Mouse (Mus musculus) ovary, postnatal 14 days (tissue): ENCODE measurements at regions not wholly inside any gene's neighbourhood (a gene's known extent, or its start where the extent isn't known, plus 50 kb on each side); places are given as distances from the start of the nearest gene placed in this dataset.
"Not testable (repeated sequence)": the region's sequence is repeated elsewhere in the genome, so short reads cannot be mapped to it uniquely, and the experiment has no call there.

Experiments used
- DNase-seq: peaks from one replicate; pipeline ENCODE4 v3.0.0; 2022; ENCODE audit warnings: low spot score

DNA sequence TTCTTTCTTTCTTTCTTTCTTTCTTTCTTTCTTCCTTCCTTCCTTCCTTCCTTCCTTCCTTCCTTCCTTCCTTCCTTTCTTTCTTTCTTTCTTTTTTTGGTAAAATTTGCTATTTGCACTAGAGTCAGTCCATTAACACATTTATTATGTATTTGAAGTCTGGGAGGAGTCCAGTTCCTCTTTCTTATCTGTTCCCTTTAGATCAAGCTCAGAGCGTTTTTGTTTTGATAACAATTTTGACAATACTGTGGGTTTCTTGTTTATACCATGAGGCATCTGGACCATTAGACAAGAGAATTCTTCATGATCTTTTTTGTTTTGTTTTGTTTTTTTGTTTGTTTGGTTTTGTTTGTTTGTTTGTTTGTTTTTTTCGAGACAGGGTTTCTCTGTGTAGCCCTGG lies 52.3 kb upstream of the Cttnbp2 start:
- DNase-seq, result not testable (repeated sequence)

DNA sequence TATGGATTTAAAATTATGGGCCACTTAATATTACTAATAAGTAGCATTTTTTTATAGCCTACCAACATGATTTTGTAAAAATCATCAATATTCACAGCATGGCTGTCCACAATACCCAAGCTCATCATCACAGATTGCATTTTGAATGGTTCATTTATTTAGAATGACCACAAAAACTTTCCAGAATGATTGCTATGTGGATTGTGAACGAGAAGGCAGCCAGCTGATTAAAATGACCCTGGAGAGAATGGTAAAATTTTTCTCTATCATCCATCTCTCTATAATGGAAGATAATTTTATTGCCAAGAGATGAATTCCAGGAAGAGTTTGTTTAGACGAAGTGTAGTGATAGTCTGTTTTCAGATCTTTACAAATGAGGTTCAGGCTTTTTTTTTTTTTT lies 54.6 kb upstream of the Cttnbp2 start:
- DNase-seq, result no peak

DNA sequence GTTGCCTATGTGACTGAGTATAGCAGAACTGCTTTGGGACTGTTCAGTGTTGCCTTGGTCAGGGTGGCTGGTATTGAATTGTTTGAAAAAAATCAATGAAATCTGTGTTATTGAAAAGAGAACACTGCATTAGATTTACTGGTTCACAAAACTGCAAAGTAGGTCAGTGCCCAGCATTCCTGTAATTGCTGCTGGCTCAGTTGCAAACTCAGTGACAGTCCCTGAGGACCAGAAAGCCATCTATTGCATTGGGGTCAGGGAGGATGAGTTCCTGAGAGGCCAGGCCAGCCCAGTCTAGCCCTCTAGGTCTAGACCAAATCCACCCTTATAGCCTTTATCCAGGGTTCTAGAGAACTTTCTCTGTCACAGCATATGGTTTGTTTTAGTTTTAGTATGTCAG lies 63.9 kb upstream of the Cttnbp2 start:
- no peak for DNase-seq

DNA sequence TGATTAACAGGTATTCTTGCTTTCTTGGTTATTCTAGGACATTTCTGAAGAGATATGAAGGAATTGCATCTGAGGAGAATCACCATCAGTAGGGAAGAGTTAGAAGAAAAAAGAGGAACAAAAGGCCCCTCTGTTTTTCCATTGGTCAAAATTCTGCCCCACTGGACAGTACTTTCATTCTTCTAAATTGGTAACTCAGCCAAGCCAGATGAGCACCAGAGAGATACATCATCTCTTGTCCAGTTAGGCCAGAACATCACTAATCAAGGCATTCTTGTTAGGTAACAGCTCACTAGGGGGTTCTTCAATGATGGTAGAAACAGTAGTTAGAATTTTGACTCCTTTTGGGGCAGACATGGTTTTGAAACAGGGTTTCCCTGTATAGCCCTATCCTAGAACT lies 74.8 kb upstream of the Cttnbp2 start:
- DNase-seq, result no peak

DNA sequence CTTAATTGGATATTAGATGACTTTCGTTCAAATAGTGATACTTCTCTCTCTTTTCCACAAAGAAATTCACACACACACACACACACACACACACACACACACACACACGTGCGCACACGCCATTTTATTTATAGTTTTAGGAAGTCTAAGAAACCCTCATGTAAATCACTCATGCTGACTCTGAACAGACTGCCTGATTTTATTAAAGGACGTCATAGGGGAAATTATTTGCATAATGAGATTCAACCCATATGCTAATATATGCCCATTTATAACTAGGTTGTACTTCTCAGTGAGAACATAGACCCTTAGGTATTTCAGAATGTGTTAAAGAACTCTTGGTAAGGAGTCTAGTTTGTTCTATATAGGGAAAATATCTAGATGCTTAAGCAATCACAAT lies 82.0 kb upstream of the Cttnbp2 start:
- DNase-seq, result no peak

DNA sequence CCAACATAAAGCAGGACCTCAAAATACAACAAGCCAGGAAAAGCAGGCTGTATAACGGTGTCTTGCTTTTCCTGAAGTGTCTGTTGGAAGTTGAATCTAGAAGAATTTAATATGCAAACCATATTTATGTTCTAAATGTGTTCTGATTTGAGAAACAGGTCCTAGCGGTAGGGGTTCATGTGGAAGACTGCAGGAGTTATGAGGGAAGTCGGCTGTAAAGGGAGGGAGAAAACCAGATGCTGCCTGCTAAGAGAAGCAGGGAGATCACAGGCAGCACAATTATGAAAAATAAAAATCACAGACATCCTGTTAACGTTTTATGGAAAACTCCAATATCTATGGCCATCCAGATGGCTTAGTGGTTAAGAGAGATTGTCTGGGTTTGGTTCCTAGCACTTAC lies 85.0 kb upstream of the Cttnbp2 start:
- DNase-seq, result no peak

DNA sequence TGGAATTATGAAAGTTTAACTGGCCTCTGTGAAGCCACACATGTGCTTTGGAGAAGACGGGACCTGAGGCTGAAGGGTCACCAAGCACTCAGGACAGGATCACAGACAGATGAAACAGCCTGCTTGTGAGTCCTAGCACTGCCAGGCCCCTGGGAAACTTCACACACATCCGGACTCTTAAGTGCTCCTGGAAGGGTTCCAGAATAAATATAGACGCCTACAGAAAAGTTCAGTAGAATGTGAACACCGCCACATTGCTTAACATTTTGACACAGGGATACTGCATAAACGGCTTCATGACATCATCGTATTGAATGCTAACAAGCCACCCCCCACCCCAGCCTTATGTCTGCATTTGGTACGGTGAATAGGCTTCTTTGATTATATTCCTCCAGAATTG lies 87.3 kb upstream of the Cttnbp2 start:
- no peak for DNase-seq

DNA sequence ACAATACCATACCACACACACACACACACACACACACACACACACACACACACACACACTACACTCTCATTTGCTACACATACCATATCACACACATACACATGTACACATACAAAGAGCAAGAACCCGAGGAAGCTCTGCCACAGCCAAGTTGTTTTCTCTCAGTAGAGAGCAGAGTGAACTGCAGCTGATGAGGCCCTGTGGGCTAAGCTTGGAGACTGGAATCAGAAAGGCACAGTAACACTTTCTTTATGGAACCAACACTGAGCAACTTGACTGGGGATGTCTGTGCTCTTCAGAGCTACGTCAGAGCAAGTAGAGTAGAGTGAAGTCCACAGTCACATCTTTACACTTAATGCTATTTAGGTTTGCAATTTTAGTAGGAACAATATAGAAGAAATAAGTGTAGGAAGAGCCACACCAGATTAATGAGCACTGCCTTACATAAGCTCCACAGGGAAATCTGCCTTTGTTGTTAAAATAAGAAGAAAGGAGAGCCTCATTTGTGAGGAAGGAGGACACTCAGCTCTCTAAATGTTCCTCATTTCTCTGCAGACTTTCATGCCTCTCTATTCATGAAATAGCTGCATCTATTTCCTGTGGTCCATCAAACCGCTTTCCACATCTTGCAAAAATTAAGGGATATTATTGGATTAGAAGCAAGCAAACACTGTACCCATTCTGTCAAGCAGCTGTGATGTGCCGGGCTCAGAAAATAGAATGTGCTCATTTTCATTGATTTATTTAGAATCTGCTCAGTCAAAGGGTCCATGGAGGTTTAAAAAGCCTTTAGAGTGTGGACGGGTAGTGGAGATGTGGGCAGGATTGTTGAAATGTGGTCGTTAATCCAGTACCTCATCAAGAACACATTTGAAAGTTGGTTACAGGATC lies 107.0 kb upstream of the Cttnbp2 start:
- no peak for DNase-seq

DNA sequence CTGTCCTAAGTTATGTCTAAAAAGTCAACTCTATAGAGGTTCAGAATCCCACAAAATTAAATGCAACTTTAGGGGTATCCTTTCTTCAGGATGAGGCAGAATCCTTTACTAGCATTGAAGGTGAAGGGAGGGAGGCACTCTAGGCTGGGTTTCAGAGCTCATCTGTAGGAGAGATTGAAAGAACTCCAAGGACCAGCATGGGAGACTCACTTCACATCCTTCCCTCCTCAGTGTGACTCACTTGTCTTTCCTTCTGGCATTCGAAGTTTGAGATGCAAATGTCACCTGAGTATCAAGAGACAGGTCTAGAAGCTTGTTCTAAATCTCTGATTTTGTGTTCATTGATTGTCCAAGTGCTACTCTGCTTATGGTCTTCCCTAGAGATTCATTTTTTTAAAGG lies 113.9 kb upstream of the Cttnbp2 start:
- no peak for DNase-seq

DNA sequence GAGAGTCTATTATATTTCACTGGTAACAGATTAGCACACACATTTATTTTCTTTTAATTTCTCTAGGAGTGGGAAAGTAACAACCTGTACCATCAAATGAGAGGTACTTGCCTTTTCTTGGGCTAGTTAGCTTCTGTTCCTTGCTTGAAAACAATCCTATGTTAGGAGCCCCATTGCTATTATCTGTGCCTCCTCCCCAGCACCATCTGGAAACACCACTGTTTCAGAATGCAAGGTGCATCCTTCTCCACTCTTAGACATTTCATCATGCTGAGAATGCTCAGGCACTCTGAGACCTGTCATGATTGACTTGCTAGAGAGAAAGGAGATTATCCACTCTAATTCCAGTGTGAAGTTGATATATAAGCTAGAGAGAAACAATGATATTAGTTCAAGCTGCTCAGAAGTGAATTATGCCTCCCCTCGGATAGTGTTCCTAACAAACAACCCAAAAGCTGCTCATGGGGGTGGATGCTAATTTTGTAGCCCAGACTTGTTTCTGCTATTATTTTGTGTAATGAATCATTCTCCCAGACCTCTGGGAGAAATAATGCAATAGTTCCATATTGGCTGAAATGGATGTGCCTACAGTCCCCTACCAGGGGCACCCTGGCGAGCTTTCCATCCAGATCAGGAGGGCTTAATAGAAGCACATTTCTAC lies 119.0 kb upstream of the Cttnbp2 start:
- DNase-seq, result no peak

DNA sequence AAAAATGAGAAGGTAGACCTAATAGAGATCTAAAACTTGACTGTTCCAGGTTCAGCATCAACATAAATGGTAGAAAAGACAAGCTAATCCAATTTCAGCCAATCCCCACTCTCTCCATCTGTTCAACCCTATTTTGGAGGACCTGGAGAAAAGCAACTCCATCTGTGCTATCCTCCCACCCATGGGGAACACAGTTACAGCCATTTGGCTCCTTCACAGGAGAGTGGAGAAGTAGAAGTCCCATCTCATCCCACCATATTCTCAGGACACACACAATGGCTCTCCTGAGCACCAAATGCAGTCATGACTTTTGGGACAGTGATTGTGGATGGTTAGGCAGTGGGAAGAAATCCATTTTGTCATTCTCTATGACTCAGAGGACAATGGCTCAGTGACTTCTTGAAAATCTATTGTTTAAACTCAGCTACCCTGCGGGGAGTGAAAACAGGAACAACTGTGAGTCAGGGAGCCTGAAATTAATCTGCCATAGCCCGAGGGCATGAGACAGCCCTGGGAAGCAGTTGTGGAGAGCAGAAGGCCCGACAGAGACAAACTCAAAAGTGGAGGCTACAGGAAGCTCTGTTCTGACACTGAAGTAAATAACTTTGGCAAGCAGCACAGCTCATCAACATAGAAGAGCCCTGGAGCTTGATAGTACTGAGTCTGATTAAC lies 125.2 kb upstream of the Cttnbp2 start:
- DNase-seq, result no peak

DNA sequence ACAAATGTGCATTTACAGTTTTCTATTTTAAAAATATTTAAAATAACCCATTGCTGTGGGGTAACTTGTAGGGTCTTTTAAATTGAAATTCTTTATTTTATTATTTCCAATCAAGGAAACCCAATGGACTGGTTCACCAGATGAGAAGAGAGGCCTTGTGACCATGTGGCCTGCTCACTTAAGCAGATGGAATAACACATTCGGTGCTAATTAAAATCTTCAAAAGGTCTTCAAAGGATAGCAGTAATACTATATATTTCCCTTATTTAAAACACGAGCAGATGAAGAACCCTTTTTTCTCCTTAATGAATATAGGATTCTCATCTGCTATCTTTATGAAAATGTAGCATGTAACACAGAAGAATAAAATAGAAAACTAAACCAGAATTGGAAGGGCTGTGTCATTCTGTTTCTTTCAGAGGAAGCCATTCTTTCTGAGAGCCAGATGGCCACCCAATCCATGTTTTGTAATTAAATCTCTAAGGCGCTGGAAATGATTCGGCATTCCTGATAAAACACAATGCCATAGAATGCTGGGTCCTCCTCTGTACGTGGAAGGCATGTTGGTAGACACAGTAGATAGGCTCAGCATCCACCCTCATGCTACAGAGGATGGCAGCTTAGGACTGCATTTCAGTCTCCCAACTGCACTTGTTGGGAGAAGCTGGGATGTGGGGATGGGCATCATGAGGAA lies 134.4 kb upstream of the Cttnbp2 start:
- DNase-seq, result no peak

DNA sequence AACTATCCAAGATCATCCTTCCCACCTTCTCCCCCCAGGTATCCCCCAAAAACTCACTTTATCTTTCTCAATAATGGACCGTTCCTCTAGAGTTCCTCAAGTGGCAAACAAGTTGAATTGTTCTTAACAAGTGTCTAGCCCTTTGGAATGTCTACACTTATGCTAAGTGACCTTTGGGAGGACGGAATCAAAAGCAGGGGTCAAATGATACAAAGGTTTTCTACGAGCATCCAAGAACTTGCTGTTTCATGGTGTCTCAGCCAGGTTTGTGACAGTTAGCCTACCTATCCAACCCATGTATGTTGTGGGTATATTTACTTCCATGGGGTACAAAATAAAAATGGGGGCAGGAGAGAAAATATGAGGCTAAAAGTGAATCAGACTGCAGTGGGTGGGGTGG lies 136.7 kb upstream of the Cttnbp2 start:
- no peak for DNase-seq

DNA sequence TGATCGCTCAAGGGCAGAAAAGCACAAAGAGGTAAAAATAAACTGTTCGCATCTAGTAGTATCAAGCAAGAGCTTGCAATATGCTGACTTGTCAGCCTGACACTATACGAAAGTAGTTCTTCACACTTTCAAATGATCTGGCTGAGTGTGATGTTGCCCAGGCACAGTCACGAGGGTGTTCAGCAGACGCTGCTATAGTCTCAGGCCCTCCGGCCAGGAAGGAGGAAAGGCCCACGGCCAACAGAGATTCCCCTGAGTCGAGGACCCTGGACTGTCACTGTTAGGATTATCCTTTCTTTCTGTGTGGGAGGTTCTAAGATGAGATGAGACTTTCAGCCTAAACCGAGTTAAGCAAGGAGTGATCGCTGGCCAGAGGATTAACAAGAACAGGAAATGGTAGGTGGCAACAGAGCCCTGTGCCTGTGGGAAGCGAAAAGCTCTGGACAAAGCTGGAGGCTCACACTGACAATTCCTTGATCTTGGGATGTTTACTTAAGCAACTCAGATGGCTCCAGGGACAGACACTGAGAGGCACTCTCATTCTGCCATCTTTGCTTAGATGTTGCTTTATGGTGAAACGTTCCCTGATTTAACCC lies 137.5 kb upstream of the Cttnbp2 start:
- no peak for DNase-seq

DNA sequence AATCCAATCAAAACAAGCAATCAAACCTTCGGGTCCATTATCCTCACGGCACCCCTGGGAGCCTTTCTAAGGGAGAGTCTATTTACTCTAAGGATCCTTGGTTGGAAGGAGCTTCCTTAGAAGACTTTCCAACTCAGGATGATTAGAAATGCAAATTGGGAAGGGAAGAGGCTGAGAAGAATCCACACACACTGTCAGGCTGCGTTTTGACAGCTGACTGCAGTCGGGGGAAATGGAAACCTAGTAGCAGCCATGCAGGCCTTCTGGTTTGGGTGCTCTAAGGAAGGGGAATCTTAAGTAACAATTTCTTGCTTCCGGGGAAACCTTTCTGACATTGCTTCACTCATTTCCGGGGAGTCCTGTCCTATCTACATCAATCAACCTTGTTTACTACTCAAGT lies 139.6 kb upstream of the Cttnbp2 start:
- DNase-seq, result no peak

DNA sequence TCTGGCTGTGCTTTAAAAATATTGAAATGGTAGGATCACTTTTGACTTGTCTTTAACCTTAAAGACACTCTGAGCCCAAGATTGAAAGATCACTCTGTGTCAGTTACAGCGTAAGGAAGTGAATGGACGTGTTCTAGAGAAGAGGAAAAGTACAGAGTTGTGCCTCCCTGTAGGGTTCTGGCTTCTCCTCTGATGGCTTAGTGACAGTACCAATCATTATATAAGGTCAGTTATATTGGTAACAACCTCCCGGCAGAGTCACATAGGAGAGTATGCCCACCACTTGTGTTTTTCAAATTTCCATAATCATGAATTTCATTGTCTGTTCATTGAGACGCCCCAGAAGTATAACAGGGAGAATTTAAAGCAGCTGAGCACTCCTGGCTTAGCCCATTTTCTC lies 141.6 kb upstream of the Cttnbp2 start:
- no peak for DNase-seq

DNA sequence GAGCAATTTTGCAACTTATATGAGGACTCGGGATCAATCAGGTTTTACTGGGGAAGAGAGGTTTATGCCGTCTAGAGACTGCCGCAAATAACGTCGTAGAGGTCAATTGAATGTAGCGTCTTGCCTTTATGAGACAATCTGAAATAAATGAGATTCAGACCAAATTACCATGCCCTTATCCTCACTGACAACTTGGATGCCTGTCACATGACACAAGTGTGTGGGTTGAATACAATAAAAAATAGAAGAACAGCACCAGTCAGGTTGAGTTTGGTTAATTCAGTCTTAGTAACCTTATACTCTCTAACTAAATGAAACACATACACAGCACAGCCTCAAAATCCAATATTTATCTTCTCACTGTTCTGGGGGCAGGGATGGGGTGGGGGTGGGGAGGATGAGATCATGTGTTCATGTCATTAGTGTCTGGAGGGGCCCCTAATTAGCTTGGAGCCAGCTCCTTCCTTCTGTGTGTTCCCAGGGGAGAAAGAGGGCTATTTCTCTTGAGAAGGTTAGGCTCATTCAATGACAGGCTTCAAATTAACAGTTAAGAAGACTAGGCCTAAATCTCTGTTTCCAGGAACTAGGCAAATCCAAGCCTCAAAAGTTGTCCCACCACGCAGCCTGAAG lies 142.2 kb upstream of the Cttnbp2 start:
- DNase-seq, result no peak

DNA sequence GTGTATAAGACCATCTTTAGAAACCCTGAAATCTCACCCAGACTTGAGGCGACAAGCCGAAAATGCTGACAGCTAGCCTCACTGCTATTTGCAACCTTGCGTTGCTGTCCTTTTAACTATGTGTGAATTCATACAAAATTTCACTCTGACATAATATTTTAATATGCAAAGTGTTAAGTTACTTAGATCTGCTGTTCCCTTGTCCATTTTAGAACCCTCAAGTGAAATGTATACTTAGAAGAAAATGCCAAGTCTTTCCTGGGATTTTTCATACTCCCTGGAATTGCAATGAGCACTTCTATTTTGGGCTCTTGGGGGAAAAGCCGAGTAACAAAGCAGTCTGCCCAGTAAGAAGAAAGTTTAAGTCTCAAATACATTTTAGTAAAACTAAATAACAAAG lies 150.0 kb upstream of the Cttnbp2 start:
- DNase-seq, result no peak

DNA sequence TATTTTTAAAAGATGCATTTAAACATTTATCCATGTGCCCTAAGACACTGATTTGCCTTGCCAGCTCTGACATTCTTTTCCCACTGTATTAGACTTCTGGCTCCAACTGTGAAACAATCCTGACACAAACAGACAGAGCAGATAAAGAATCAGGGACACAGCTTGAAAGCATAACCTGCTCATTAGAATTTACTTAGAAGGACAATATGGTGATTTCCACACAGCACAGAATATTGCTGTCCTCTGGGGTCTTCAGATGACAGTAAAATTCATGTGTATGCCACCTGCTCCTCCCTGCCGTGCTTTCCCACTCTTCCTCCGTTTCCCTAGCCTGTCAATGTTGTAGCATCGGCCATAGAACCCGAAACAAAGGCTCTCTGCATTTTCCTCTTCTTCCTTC lies 151.3 kb upstream of the Cttnbp2 start:
- no peak for DNase-seq

DNA sequence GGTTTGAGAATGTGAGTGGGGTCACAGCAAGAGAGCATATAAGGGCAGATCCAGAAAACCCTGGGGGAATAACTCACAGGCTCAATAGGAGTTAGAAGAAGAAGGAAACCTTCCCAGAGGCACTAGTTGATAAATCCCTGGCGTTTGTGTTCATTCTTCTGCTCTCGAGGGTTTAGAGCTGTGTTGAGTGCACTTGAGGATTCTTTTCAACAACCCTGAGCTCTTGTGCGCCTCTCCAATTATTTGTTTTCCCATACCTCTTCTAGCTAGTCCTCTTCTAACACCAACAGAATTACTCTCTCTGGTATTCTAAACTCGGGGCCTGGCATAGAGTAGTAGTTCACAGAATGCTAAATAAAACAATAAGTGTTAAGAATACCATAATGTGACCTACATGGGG lies 151.9 kb upstream of the Cttnbp2 start:
- no peak for DNase-seq

DNA sequence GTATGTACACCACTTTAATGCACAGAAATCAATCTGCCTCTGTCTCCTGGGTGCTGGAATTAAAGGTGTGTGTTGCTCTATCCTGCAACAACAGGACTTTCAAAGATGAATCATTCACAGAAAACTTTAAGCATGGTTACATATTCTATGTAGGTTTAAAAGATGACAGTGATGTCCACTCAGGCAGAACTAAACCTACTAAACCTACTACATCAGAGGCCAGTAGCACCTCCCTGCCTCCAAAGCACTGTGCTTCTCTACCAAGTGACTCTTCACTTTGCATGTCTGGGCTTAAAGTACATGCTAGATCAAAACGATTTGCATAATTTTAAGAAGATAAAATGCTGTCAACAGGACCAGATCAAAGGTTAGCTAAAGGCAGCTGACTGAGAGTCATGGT lies 156.0 kb upstream of the Cttnbp2 start:
- no peak for DNase-seq
